Mouse (Mus musculus): ENCODE data around the gene Klhl24. TPM values are rescaled to one million over a fixed set of nuclear protein-coding genes. Genes with fewer than 3 reads are reported as not detected.
"Not testable (repeated sequence)": the region's sequence is repeated elsewhere in the genome, so short reads cannot be mapped to it uniquely, and the experiment has no call there.

Gene Klhl24
- polyA plus RNA-seq, 1 experiment from 2014 or later: 49.7 TPM

DNA sequence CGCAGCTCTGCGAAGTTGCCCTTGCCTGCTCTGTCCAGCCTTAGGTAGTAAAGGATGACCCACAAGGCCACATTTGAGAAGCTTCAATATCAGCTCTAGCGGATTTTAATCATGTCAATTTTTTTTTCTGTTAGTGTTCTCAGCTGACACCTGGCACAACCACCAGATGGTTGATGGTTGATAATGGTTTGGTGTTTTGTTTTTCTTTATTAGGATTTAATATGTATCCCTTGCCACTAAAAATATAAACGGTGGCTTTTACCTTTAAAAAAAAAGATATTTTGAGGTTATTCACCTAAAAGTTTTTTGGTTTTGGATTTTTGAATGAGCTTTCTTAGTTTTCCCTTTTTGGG, 1.0 kb downstream of the Klhl24 start:
- H3K9ac ChIP-seq (replicated peaks; ENCODE audit: low read depth): peak overlapping the region; percentile 99
- WGBS: 3% methylated on average over 4 of the region's 4 CpGs
- no peaks in the 10 kb centered on the region for H3K27me3 ChIP-seq (replicated peaks; ENCODE audit: insufficient read depth, low read length)
- H3K4me3 ChIP-seq (ENCODE audit: low read depth, low read length): peak overlapping the region; percentile 95
- no peak for ATAC-seq
- no peak for DNase-seq (ENCODE audit: low spot score)
- peak overlapping the region; percentile 60 for H3K4me2 ChIP-seq (replicated peaks; ENCODE audit: low read depth, low read length)
- 0 out of 2 replicates have a peak, but pooled peaks cover 1% of the 10 kb centered on the region for H3K36me3 ChIP-seq (ENCODE audit: insufficient read depth, low read length)
- H3K27ac ChIP-seq (ENCODE audit: low read length): peak overlapping the region; percentile 100
- TF ChIP-seq CTCF (IDR thresholded peaks at IDR 0.05) (no peak), EP300 (IDR thresholded peaks at IDR 0.05) (no peak)
- H3K4me1 ChIP-seq (ENCODE audit: insufficient read depth, low read depth, low read length): no peaks in the 10 kb centered on the region
- H3K9me3 ChIP-seq (ENCODE audit: low read length): peaks cover under 1% of the 10 kb centered on the region; the same call in 1 of the 2 replicates

DNA sequence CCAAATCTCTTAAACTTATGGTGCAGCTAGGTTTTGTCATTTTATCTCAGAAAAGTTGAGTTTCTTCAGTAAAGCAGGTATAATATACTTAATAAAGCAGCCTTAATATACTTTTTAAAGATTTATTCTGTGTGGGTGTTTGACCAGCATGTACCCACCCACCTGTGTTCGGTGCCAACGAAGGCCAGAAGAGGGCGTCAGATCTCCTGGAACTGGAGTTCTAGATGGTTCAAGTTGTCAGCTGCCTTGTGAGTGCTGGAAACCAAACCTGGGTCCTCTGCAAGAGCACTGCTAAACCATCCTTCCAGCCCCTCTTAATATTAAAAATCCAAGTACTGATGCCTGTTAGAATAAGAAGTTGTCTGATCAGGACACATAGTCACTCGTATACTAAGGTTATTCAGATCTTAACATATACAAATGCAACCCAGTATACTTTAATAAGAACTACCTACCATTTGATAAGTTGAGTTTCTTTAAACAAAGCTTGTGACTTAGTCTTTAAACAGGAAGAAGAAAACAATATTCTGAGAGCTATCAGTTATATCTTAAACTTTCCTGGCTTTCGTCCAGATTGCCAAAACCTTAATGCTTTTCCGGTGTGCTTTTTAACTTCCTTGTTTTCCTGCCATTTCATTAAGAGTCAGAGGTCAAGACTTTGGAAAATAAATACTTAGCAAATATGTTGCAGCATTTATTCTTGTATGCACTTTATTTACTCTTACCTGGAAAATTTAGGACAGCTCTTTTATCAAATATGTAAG, 1.7 kb downstream of the Klhl24 start:
- Histone ChIP-seq H3K4me2 (replicated peaks; ENCODE audit: low read depth, low read length) (peak overlapping the region; percentile 60; the same call in 1 of the 2 replicates), H3K9me3 (ENCODE audit: low read length) (peaks cover 7% of the 10 kb centered on the region; the same call in 1 of the 2 replicates), H3K4me3 (ENCODE audit: low read depth, low read length) (peak overlapping the region; percentile 95), H3K4me1 (ENCODE audit: insufficient read depth, low read depth, low read length) (no peaks in the 10 kb centered on the region), H3K9ac (replicated peaks; ENCODE audit: low read depth) (no peak overlapping the region), H3K27me3 (replicated peaks; ENCODE audit: insufficient read depth, low read length) (no peaks in the 10 kb centered on the region), H3K36me3 (ENCODE audit: insufficient read depth, low read length) (peaks cover 8% of the 10 kb centered on the region), H3K27ac (ENCODE audit: low read length) (0 out of 2 replicates have a peak overlapping the region, but pooled peaks have one; percentile 15)
- DNase-seq (ENCODE audit: low spot score) (peak; percentile 58), ATAC-seq (no peak)
- peak; percentile 19; the same call in 1 of the 2 replicates for TF ChIP-seq CTCF (IDR thresholded peaks at IDR 0.05)
- peak; percentile 78 for TF ChIP-seq EP300 (IDR thresholded peaks at IDR 0.05)
- WGBS: 69% methylated on average over 6 of the region's 6 CpGs

- H3K4me2 ChIP-seq (replicated peaks; ENCODE audit: low read depth, low read length): no peak overlapping the region
- WGBS: 80% methylated on average over 8 of the region's 8 CpGs
- H3K9me3 ChIP-seq (ENCODE audit: low read length): peaks cover 10% of the 10 kb centered on the region; the same call in 1 of the 2 replicates
- H3K27me3 ChIP-seq (replicated peaks; ENCODE audit: insufficient read depth, low read length): no peaks in the 10 kb centered on the region
- H3K36me3 ChIP-seq (ENCODE audit: insufficient read depth, low read length): peaks cover 34% of the 10 kb centered on the region
- H3K9ac ChIP-seq (replicated peaks; ENCODE audit: low read depth): no peak overlapping the region
- no peak overlapping the region for H3K4me3 ChIP-seq (ENCODE audit: low read depth, low read length)
- no peaks in the 10 kb centered on the region for H3K4me1 ChIP-seq (ENCODE audit: insufficient read depth, low read depth, low read length)
- DNase-seq (ENCODE audit: low spot score) (no peak), ATAC-seq (no peak)
- no peak overlapping the region for H3K27ac ChIP-seq (ENCODE audit: low read length)
- no peak for TF ChIP-seq CTCF (IDR thresholded peaks at IDR 0.05)
- TF ChIP-seq EP300 (IDR thresholded peaks at IDR 0.05): no peak
Observed at GRCm38 (mm10) chr16:20106996-20107395, 9.7 kb downstream of the Klhl24 start.

- H3K4me1 ChIP-seq (ENCODE audit: insufficient read depth, low read depth, low read length): no peaks in the 10 kb centered on the region
- WGBS: 98% methylated on average over 6 of the region's 6 CpGs
- no peak for ATAC-seq
- H3K27ac ChIP-seq (ENCODE audit: low read length): no peak overlapping the region
- peak; percentile 47 for TF ChIP-seq CTCF (IDR thresholded peaks at IDR 0.05)
- no peak for TF ChIP-seq EP300 (IDR thresholded peaks at IDR 0.05)
- peaks cover 26% of the 10 kb centered on the region for H3K36me3 ChIP-seq (ENCODE audit: insufficient read depth, low read length)
- H3K9ac ChIP-seq (replicated peaks; ENCODE audit: low read depth): no peak overlapping the region
- no peak overlapping the region for H3K4me3 ChIP-seq (ENCODE audit: low read depth, low read length)
- H3K4me2 ChIP-seq (replicated peaks; ENCODE audit: low read depth, low read length): no peak overlapping the region
- 0 out of 2 replicates have a peak, but pooled peaks cover 3% of the 10 kb centered on the region for H3K9me3 ChIP-seq (ENCODE audit: low read length)
- no peak for DNase-seq (ENCODE audit: low spot score)
- H3K27me3 ChIP-seq (replicated peaks; ENCODE audit: insufficient read depth, low read length): no peaks in the 10 kb centered on the region
Observed at GRCm38 (mm10) chr16:20108961-20109360, 11.6 kb downstream of the Klhl24 start.

GRCm38 (mm10) chr16:20112649-20113048, 15.3 kb downstream of the Klhl24 start:
- 39% methylated on average over 2 of the region's 2 CpGs for WGBS
- Histone ChIP-seq H3K9me3 (ENCODE audit: low read length) (no peaks in the 10 kb centered on the region), H3K36me3 (ENCODE audit: insufficient read depth, low read length) (peaks cover 7% of the 10 kb centered on the region; the same call in 1 of the 2 replicates), H3K4me1 (ENCODE audit: insufficient read depth, low read depth, low read length) (peaks cover 6% of the 10 kb centered on the region; the same call in 1 of the 2 replicates), H3K27ac (ENCODE audit: low read length) (no peak overlapping the region), H3K4me2 (replicated peaks; ENCODE audit: low read depth, low read length) (no peak overlapping the region), H3K9ac (replicated peaks; ENCODE audit: low read depth) (no peak overlapping the region), H3K4me3 (ENCODE audit: low read depth, low read length) (no peak overlapping the region), H3K27me3 (replicated peaks; ENCODE audit: insufficient read depth, low read length) (no peaks in the 10 kb centered on the region)
- DNase-seq (ENCODE audit: low spot score) (no peak), ATAC-seq (no peak)
- TF ChIP-seq EP300 (IDR thresholded peaks at IDR 0.05): no peak
- TF ChIP-seq CTCF (IDR thresholded peaks at IDR 0.05): no peak

DNA sequence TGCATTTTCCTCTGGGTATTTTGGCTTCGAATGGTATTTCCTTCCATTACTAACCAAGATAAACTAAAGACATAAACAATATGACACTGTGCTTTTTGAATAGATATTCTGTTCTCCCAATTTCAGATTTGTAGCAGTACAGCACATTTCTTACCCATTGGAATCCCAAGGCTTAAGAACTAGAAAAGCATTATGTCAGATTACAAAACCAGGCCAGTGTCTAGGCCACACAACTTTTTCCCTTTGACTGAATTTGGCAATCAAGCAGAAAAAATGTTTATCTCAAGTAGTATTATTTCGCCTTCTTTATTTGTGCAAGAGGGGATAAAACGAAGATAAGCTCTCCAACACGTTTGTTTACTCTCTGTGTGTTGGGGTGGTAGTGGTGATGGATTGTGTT, 18.7 kb downstream of the Klhl24 start:
- DNase-seq (ENCODE audit: low spot score) (peak; percentile 39), ATAC-seq (peak; percentile 25; the same call in 1 of the 2 replicates)
- Histone ChIP-seq H3K36me3 (ENCODE audit: insufficient read depth, low read length) (peaks cover 22% of the 10 kb centered on the region), H3K9ac (replicated peaks; ENCODE audit: low read depth) (no peak overlapping the region), H3K4me1 (ENCODE audit: insufficient read depth, low read depth, low read length) (peaks cover 6% of the 10 kb centered on the region; the same call in 1 of the 2 replicates), H3K4me3 (ENCODE audit: low read depth, low read length) (no peak overlapping the region), H3K4me2 (replicated peaks; ENCODE audit: low read depth, low read length) (no peak overlapping the region), H3K27ac (ENCODE audit: low read length) (no peak overlapping the region), H3K27me3 (replicated peaks; ENCODE audit: insufficient read depth, low read length) (no peaks in the 10 kb centered on the region), H3K9me3 (ENCODE audit: low read length) (no peaks in the 10 kb centered on the region)
- 25% methylated on average over 4 of the region's 4 CpGs for WGBS
- no peak for TF ChIP-seq CTCF (IDR thresholded peaks at IDR 0.05)
- no peak for TF ChIP-seq EP300 (IDR thresholded peaks at IDR 0.05)

DNA sequence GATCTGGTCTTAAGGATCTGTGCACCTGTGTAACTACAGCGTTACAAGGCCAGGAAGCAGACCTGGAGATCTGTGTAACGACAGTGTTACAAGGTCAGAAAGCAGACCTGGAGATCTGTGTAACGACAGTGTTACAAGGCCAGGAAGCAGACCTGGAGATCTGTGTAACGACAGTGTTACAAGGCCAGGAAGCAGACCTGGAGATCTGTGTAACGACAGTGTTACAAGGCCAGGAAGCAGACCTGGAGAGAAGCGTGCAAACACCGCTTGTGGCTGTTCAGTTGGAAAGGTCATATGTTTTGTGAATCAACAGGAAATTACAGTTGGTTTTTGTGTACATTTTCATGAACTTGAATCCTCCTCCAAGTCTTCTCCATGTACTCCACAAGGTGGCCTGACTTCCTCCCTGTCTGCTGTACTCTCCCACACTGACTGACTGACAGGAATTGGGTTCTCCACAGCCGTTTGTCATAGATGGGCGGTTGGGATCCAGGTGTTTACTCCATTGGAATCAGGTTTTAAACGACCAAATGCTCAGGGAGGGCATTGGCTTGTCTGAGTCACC, 29.1 kb downstream of the Klhl24 start:
- WGBS: 55% methylated on average over 10 of the region's 10 CpGs
- H3K27me3 ChIP-seq (replicated peaks; ENCODE audit: insufficient read depth, low read length); H3K4me2 ChIP-seq (replicated peaks; ENCODE audit: low read depth, low read length); H3K27ac ChIP-seq (ENCODE audit: low read length); H3K9ac ChIP-seq (replicated peaks; ENCODE audit: low read depth); ATAC-seq; H3K4me1 ChIP-seq (ENCODE audit: insufficient read depth, low read depth, low read length); H3K9me3 ChIP-seq (ENCODE audit: low read length); H3K4me3 ChIP-seq (ENCODE audit: low read depth, low read length); DNase-seq (ENCODE audit: low spot score): not testable (repeated sequence)
- H3K36me3 ChIP-seq (ENCODE audit: insufficient read depth, low read length): peaks cover 17% of the 10 kb centered on the region; the same call in 1 of the 2 replicates
